Mouse (Mus musculus) intestine, embryonic 16.5 days (tissue): ENCODE data around the gene Ank2. TPM values are rescaled to one million over a fixed set of nuclear protein-coding genes. Genes with fewer than 3 reads are reported as not detected.

Experiments used
- ATAC-seq: fragments of 200-750 bp; cut with Nextera tagmentation; 2 replicates; pipeline ENCODE4 v1.8.0; 2017; ENCODE audit warnings: moderate TSS enrichment, moderate library complexity
- H3K27ac ChIP-seq: fragments of 300-500 bp; sonication (generic); 2 replicates; pipeline ENCODE4 v1.5.1; 2014; ENCODE audit warnings: mild to moderate bottlenecking, low read length
- H3K27me3 ChIP-seq: fragments of 300-500 bp; sonication (generic); replicated peaks from 2 replicates; pipeline ENCODE4 v1.6.1; 2014; ENCODE audit warnings: low read length, control low read depth, mixed read lengths; ENCODE audit not compliant: control insufficient read depth, insufficient read depth
- H3K36me3 ChIP-seq: fragments of 300-500 bp; sonication (generic); 2 replicates; pipeline ENCODE4 v1.6.1; 2014; ENCODE audit warnings: low read length, control low read depth; ENCODE audit not compliant: control insufficient read depth, insufficient read depth
- H3K4me1 ChIP-seq: fragments of 300-500 bp; sonication (generic); 2 replicates; pipeline ENCODE4 v1.6.1; 2014; ENCODE audit warnings: low read length, control low read depth, mixed read lengths; ENCODE audit not compliant: control insufficient read depth, insufficient read depth
- H3K4me2 ChIP-seq: fragments of 300-500 bp; sonication (generic); 2 replicates; pipeline ENCODE4 v1.6.1; 2014; ENCODE audit warnings: low read depth, low read length, control low read depth
- H3K4me3 ChIP-seq: fragments of 300-500 bp; sonication (generic); 2 replicates; pipeline ENCODE4 v1.5.1; 2014; ENCODE audit warnings: mild to moderate bottlenecking, low read length
- H3K9ac ChIP-seq: fragments of 300-500 bp; sonication (generic); 2 replicates; pipeline ENCODE4 v1.6.1; 2014; ENCODE audit warnings: low read depth, low read length
- H3K9me3 ChIP-seq: fragments of 300-500 bp; sonication (generic); 2 replicates; pipeline ENCODE4 v1.6.1; 2016; ENCODE audit warnings: low read length, control low read depth; ENCODE audit not compliant: control insufficient read depth
- WGBS: fragments of 180-500 bp; shearing (Covaris S2); extraction: QIAGEN DNeasy Blood & Tissue Kit; methylation state at CpG from one replicate; pipeline ENCODE4 v1.1.7; 2014; 5-methylcytosine and 5-hydroxymethylcytosine counted together
- polyA plus RNA-seq: library from polyadenylated mRNA; unstranded; fragments of >200 nt; fragmentation: Nextera tagmentation; extraction: Ambion mirVana; gene quantifications from 2 replicates; pipeline ENCODE4 v1.2.1, GENCODE M21; 2015

Gene Ank2
- polyA plus RNA-seq, 1 experiment from 2014 or later, result 15.8 TPM

- ATAC-seq, result no peak; the same call in 1 of the 2 replicates
- 40% methylated on average over 6 of the region's 6 CpGs for WGBS
- peak overlapping the region; percentile 69 for H3K27ac ChIP-seq
These were observed 480.0 kb downstream of the Ank2 start for GRCm38 (mm10) chr3:127019109-127019508.

GRCm38 (mm10) chr3:127017523-127017922 is 481.6 kb downstream of the Ank2 start:
- Histone ChIP-seq H3K9me3 (no peaks in the 10 kb centered on the region), H3K27me3 (no peaks in the 10 kb centered on the region), H3K4me2 (no peak overlapping the region), H3K27ac (no peak overlapping the region), H3K36me3 (no peaks in the 10 kb centered on the region), H3K9ac (no peak overlapping the region), H3K4me1 (peaks cover 4% of the 10 kb centered on the region; the same call in 1 of the 2 replicates), H3K4me3 (no peak overlapping the region)
- 68% methylated on average over 3 of the region's 3 CpGs for WGBS
- no peak for ATAC-seq

More at GRCm38 (mm10) chr3:127019109-127019508, 480.0 kb downstream of the Ank2 start:
- Histone ChIP-seq H3K4me1 (peaks cover 4% of the 10 kb centered on the region; the same call in 1 of the 2 replicates), H3K4me2 (no peak overlapping the region), H3K4me3 (no peak overlapping the region), H3K36me3 (no peaks in the 10 kb centered on the region), H3K9me3 (no peaks in the 10 kb centered on the region), H3K27me3 (no peaks in the 10 kb centered on the region), H3K9ac (no peak overlapping the region)

- Histone ChIP-seq H3K27me3 (no peaks in the 10 kb centered on the region), H3K4me3 (no peak overlapping the region), H3K9me3 (no peaks in the 10 kb centered on the region), H3K9ac (no peak overlapping the region), H3K4me2 (no peak overlapping the region), H3K4me1 (peaks cover 4% of the 10 kb centered on the region; the same call in 1 of the 2 replicates), H3K36me3 (no peaks in the 10 kb centered on the region), H3K27ac (no peak overlapping the region)
- ATAC-seq, result no peak
- WGBS, result 89% methylated on average over 6 of the region's 6 CpGs
These were observed 483.6 kb downstream of the Ank2 start for GRCm38 (mm10) chr3:127015596-127015995.

GRCm38 (mm10) chr3:127015175-127015574 is 484.0 kb downstream of the Ank2 start:
- Histone ChIP-seq H3K4me2 (no peak overlapping the region), H3K36me3 (no peaks in the 10 kb centered on the region), H3K27ac (no peak overlapping the region), H3K9ac (no peak overlapping the region), H3K4me1 (peaks cover 4% of the 10 kb centered on the region; the same call in 1 of the 2 replicates), H3K4me3 (no peak overlapping the region), H3K27me3 (no peaks in the 10 kb centered on the region), H3K9me3 (no peaks in the 10 kb centered on the region)
- WGBS, result 88% methylated on average over 6 of the region's 6 CpGs
- ATAC-seq, result no peak

GRCm38 (mm10) chr3:127013976-127014375 is 485.2 kb downstream of the Ank2 start:
- no peaks in the 10 kb centered on the region for H3K27me3 ChIP-seq
- WGBS, result 86% methylated on average over 4 of the region's 4 CpGs
- no peaks in the 10 kb centered on the region for H3K4me1 ChIP-seq
- H3K36me3 ChIP-seq, result no peaks in the 10 kb centered on the region
- H3K4me2 ChIP-seq, result no peak overlapping the region
- H3K4me3 ChIP-seq, result no peak overlapping the region
- H3K9me3 ChIP-seq, result no peaks in the 10 kb centered on the region
- H3K9ac ChIP-seq, result no peak overlapping the region
- H3K27ac ChIP-seq, result no peak overlapping the region
- no peak for ATAC-seq

- no peak overlapping the region for H3K4me3 ChIP-seq
- no peak overlapping the region for H3K9ac ChIP-seq
- no peaks in the 10 kb centered on the region for H3K4me1 ChIP-seq
- WGBS, result 65% methylated on average over 8 of the region's 8 CpGs
- H3K36me3 ChIP-seq, result no peaks in the 10 kb centered on the region
- H3K9me3 ChIP-seq, result no peaks in the 10 kb centered on the region
- no peak overlapping the region for H3K27ac ChIP-seq
- no peak for ATAC-seq
- H3K4me2 ChIP-seq, result no peak overlapping the region
- no peaks in the 10 kb centered on the region for H3K27me3 ChIP-seq
These were observed 486.6 kb downstream of the Ank2 start for GRCm38 (mm10) chr3:127012525-127012924.

GRCm38 (mm10) chr3:127005898-127006673 is 493.1 kb downstream of the Ank2 start:
- H3K4me3 ChIP-seq, result no peak overlapping the region
- peak; percentile 35; the same call in 1 of the 2 replicates for ATAC-seq
- H3K9ac ChIP-seq, result no peak overlapping the region
- no peaks in the 10 kb centered on the region for H3K4me1 ChIP-seq
- no peaks in the 10 kb centered on the region for H3K9me3 ChIP-seq
- H3K4me2 ChIP-seq, result no peak overlapping the region
- no peaks in the 10 kb centered on the region for H3K36me3 ChIP-seq
- WGBS, result 85% methylated on average over 9 of the region's 9 CpGs
- no peaks in the 10 kb centered on the region for H3K27me3 ChIP-seq
- no peak overlapping the region for H3K27ac ChIP-seq

GRCm38 (mm10) chr3:127004860-127005633 is 494.1 kb downstream of the Ank2 start:
- Histone ChIP-seq H3K4me1 (no peaks in the 10 kb centered on the region), H3K27ac (no peak overlapping the region), H3K4me2 (no peak overlapping the region), H3K27me3 (no peaks in the 10 kb centered on the region), H3K36me3 (no peaks in the 10 kb centered on the region), H3K9me3 (no peaks in the 10 kb centered on the region), H3K4me3 (no peak overlapping the region), H3K9ac (no peak overlapping the region)
- peak; percentile 94 for ATAC-seq
- WGBS, result 67% methylated on average over 9 of the region's 9 CpGs

- 93% methylated on average over 11 of the region's 11 CpGs for WGBS
- no peaks in the 10 kb centered on the region for H3K36me3 ChIP-seq
- no peak for ATAC-seq
These were observed 495.2 kb downstream of the Ank2 start for GRCm38 (mm10) chr3:127003946-127004345.

More at GRCm38 (mm10) chr3:127003946-127004345, 495.2 kb downstream of the Ank2 start:
- Histone ChIP-seq H3K27me3 (no peaks in the 10 kb centered on the region), H3K4me2 (no peak overlapping the region), H3K27ac (no peak overlapping the region), H3K4me3 (no peak overlapping the region), H3K9me3 (no peaks in the 10 kb centered on the region), H3K4me1 (no peaks in the 10 kb centered on the region; the same call in 1 of the 2 replicates), H3K9ac (no peak overlapping the region)
